Mouse (Mus musculus) mouse embryonic stem cell (cell line): Measurements from ENCODE around the gene Sh2d3c.

Experiments
- in situ Hi-C, 2 experiments: fragments of 300-500 bp; cut with MboI; formaldehyde crosslinking; loops; 1 replicate in 1 of 2; 3 replicates in 1 of 2; pipeline ENCODE4 v1.14.3; 2019 to 2020; ENCODE audit warnings: low sequenced_read_pairs in 2 of 2, low pct_unique_long_range_greater_than_20kb in 1 of 2, mixed read lengths in 1 of 2; ENCODE audit not compliant: unreplicated experiment in 1 of 2

Gene Sh2d3c

DNA sequence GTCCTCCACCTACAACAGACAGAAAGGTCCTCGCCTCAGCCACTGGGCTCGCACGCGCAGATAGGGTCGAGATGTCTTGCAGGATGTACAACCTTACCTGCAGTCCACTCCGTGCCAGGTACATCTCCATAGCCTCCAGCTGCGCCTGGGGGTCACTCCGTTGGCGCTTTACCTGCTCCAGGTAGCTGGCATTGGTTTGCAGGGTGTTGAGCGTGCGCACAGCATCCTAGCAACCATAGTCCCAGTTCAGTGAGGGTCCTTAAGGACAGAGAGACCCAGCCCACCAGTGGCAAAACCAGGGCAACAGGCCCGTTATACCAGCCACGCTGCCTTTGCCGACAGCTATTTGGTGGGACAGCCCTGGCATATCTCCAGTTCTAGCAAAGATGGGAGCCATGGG, 28.4 kb upstream of the Sh2d3c start:
- in situ Hi-C loops = no loop called here

DNA sequence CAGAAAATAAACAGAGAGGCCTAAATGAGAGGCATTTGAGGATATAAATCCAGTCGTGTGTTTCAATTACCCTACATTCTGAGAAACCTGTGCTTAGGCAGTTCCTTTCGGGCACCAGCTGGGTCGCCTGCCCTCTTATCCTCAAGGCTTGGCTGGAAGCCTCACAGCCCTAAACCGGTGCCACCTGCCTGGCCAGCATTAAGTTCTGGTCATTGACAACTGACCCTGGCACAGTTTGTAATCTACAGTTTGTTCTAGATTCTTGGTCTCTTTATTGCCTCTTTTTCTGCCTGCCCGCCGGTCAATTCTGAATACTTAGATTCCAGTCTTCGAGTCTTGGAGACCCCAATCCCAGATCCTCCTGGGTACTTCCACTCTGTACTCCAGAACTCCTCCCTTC, 27.6 kb upstream of the Sh2d3c start:
- in situ Hi-C loops = no loop called here

DNA sequence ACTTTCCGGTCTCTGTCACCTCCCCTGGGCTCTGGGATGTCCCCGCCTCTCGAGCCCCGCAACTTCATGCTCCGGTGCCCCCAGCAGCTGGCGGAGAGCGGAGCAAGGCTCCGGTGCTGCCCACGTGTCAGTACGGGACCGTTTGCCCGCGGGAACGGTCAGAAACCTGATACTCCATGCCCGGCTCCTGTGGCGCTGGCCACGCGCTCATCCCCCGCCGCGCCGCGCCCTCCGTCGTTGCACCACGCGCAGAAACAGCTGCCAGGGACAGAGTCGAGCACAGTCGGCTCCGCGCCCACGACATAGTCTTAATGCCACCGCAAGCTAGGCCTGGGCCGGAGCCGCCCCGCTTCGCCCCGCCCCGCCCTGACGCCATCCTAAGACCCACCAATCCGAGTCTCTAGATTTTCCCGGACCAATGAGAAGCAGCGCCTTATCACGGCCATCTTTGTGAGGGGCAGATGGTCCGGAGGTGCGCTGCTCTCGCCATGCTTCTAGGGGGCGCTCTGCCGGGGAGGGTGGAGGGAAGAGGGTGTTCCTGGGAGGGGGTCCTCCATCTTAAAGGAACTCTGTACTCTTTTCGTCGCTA, 26.9 kb upstream of the Sh2d3c start:
- in situ Hi-C loops = no loop called here

DNA sequence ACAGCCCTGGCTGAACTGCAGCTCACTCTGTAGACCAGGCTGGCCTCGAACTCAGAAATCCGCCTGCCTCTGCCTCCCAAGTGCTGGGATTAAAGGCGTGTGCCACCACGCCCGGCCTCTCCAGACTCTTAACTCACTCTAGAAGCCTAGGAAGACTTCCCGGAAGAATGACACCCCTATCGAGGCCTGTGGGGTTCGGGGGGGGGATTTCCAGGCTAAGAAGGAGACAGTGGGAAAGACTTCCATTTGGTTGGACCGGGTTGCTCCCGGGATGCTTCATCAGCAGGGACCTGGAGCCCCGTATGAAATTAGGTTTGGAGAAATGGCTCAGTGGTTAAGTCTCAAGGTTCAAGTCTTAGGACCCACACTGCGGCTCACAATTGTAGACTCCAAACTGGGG, 26.2 kb upstream of the Sh2d3c start:
- in situ Hi-C loops = no loop called here

DNA sequence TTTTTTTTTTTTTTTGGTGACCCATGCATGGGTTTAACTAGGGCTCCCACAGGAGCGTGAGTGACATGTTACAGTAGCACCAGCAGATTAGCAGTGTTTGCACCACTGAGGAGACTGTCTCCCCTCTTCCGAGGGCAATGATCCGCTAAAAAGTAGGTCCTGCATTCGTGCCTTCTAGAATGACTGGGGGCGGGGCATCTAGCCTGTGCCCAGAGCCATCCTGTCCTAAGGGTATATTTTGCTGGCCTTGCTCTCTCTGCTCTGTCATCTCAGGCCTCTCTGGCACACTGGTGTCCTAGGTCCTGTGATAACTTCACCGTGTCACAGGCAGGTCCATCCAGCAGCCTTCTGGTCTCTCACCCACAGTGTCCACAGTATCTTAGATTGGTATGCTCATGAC, 21.2 kb upstream of the Sh2d3c start:
- in situ Hi-C loops = no loop called here

DNA sequence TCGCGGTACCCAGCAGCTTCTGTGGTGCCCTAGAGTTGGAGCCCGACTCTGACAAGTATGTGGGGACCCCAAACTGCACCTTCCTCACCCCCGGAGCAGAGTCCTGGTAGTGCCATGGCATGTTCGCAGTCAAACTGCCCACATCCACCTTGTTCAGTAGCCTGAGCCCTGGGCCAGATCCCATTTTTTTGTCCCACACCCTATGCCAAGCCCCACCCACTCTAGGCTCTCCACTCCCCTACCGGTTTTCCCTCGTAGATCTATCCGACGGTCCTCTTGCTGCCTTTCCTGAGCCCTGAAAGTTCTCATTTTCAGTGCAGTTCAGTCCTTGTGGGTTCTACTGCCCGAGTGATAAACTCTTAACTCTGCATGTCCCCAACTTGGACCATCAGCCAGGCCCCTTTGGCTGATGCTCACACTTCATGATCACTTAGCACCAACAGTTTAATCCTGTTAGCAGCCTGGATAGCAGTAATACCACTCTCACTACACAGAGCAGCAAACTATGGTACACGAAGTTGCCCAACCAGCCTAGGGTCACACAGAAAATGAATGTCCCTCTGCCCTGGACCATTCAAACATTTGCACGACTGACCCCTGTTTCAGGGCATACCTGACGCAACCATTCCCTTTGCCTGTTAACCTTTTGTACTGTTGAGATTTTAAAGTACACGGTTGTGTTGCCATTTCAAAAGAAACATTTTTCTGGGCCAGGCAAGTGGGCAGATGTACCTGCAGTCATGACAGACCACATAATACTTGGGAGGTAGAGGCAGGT, 19.7 kb upstream of the Sh2d3c start:
- in situ Hi-C loops = no loop called here

DNA sequence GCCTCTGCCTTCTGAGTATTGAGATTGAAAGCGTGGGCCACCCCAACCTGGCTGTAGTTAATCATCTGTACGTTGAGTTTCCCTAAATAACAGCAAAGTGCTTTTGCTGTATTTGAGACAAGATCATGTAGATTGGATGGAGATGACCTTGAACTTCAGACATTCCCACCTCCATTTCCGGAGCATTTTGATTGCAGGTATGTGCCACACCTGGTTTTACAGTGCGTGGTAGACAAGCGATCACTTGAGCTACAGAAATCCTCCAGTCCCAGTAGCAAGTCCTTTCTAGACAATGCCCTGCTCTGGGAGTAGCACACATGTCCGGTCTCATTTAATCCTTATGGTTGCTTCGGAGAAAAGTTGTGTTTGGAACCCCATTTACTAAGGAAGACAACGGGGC, 17.8 kb upstream of the Sh2d3c start:
- in situ Hi-C loops = no loop called here

DNA sequence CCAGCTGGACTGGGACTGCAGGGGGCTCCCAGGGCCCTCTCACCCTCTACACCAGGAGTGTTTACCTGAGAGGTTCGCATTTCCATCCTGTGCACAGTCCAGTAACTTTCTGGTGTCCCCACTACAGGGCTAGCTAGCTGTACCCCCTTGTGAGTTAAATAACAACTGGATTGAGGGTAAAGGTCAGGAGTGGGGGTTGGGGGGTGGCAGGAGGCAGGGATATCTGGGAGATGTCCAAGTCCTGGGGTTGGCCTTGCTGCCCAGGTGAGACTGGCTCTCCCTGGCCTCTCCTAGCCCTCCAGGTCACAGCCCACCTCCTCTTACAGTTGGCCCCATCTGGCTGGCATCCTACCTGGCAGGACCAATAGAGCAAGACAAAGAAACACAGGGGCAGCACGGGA, 16.8 kb upstream of the Sh2d3c start, which contains the start of gene Fpgs:
Gene Fpgs (minus strand): TSS at position 125 of the 401 bp plus-strand sequence.
- in situ Hi-C loops = no loop called here

DNA sequence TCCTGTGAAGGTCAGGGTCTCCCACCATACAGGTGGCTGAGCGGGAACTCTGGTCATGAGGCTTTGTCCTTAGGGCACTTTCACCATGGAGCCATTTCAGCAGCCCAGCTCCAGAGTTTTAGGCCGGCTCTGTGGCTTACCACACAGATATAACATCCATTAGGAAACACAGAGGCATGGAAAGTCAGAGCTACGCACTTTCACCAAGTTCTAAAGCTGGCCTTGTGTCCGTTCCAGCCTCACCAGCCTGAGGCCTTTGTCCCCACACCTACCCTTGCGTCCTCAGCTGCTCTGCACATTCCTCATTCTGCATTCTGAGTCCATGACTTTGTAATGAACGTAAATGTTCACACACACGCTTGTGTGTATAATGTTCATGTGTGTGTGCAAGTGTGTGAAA, 15.8 kb upstream of the Sh2d3c start:
- in situ Hi-C loops = no loop called here

DNA sequence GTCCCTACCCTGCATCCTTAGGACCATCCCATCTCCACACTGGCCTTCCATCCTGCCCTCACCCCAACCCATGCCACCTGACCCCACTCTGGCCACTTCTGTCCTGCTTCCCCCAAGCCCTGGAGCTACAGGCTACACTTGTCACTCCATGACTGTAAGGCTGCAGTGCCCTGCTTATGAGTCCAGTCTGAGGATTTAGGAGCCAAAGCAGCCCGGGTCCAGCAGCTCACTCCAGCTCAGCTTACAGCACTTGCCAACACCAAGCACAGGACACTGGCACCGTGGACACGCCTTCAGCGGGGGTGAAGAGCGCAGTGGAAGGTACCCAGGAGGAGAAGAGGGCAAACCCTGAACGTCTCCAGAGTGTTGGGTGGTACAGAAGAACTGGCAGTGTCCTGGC, 13.9 kb upstream of the Sh2d3c start:
- in situ Hi-C loops = no loop called here

DNA sequence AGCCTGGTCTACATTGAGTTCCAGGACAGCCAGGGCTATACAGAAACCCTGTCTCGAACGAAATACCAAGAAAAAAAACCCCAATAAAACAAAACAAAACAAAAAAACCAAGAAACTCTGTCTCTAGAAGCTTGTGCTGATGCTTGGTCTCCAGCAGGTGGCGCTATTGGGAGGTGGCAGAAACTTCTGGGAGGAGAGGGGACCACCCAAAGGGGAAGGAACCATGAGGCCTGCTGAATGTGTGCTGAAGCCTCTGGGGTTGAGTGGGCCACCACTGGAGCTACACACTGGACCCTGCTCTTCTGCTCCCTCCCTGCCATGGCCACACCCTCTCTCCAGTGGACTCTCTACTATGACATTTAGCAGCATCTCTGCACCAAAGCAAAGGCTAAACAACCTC, 12.2 kb upstream of the Sh2d3c start:
- in situ Hi-C loops = no loop called here

DNA sequence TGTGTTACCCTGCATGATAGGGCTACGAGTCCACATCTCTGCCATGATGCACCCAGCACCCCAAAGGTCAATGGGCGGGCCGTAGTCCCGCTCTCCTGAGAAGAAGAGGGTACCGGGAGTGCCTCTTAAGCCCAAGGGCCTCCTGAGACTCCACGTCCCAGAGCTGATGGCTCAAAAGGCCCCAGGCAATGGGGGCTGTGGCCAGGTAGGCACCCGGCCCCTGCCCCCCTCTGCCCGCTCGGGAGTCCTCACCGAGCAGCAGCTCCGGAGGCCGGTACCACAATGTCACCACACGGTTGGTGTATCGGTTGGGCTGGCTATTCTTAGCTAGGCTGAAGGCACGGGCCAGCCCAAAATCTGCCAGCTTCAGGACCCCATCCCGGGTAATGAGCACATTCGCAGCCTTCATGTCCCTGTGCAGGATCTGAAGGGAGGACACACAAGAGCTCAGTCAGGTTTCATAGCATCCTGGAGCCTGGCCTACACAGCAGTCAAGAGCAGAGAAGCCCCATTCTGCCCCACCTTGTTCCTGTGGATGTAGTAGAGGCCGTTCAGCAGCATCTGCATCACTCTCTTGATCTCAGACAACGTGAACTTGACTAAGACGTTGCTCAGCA, 11.2 kb upstream of the Sh2d3c start:
- in situ Hi-C loops = loop anchor here (5.0 kb wide), 1 partner anchor 48 kb away; the partner anchor contains the start of gene Tor2a (in 2 of the 2)

DNA sequence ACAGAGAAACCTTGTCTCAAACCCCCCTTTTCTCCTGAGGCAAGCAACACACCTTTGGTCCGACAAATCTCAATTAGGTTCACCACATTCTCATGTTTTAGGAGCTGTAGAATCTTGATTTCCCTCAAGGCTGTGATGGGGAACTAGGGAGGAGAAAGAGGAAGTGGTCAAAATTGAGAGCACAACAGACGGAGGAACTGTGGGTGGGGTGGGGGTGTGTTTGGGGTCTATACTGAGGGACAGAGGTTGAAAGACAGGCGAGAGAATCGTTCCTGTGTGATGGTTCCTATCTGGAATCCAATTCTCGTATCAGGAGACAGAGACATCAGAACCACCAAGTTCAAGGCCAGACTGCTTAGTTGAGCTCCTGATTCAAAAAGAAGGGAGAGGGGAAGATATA, 10.4 kb upstream of the Sh2d3c start:
- in situ Hi-C loops = loop anchor here (5.0 kb wide), 1 partner anchor 47 kb away; the partner anchor contains the start of gene Tor2a (in 2 of the 2)

DNA sequence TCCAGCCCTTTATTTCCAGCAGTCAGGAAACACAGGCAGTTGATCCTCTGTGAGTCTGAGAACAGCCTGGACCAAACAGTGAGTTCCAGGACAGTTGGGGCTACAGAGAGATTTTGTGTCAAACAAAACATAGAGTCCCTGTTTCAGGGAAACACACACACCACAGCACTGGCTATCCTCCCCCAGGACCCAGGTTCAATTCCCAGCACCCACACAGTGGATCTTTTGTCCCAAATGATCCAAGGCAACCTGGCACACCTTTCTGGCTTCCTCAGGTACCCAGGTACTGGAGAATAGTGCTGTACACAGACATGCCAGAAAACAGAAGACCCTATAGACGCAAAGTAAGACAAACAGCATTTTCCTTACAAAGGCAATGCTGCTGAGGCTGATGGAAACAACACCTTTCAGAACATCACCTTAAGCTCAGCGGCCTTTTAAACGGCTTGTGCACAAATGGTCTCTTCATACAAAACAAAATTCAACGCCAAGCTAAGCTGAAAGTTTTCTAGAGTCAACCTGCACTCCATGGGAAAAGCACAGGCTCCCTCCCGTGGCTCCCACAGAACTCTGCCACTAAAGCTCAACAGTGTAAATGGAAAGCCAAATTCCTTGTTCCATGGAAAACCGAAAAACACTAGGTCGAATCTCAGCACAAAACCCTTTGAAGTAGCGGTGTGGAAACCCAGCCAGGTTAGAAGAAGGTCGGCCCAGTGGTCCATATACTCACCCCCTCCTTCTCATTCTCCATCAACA, 9.4 kb upstream of the Sh2d3c start:
- in situ Hi-C loops = loop anchor here (5.0 kb wide), 1 partner anchor 46 kb away; the partner anchor contains the start of gene Tor2a (in 2 of the 2)

DNA sequence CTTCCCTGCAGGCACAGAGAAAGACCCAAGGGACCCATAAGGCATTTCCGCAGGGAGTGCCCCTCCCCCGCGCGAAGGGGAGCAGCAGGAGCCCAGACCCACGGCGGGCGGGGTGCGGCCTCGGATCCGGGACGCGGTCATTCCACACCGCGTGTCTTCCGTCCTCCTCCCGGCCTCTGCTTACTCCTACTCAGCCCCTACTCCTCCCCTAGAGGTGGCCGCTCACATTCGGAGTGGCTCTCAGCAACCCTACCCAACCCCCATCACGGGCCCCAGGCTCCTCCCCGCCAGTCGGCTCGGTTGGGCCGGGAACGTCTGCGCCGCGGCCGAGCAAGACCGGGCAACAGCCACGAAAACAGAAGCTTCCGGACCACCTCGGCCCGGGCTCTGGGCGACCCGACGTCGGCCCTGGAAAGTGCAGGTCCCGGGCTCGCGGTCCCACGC, 8.7 kb upstream of the Sh2d3c start:
- in situ Hi-C loops = loop anchor here (5.0 kb wide), 1 partner anchor 45 kb away; the partner anchor contains the start of gene Tor2a (in 2 of the 2)

DNA sequence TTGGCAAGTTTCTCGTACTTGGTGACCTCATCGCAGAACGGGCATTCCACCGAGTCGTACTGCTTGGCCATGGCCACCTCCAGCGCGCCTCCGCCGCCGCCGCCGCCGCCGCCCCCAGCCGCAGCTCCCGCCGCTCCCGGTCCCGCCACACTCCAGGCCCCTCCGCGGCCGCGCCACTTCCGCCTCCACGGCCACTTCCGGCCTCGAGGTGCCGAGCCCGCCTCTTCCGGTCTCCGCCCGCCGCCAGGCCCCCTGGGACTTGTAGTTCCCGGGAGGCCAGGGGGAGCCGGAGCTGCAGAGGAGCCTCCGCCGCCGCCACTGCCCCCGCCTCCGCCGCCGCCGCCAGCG, 8.3 kb upstream of the Sh2d3c start:
- in situ Hi-C loops = loop anchor here (5.0 kb wide), 1 partner anchor 45 kb away; the partner anchor contains the start of gene Tor2a (in 2 of the 2)

DNA sequence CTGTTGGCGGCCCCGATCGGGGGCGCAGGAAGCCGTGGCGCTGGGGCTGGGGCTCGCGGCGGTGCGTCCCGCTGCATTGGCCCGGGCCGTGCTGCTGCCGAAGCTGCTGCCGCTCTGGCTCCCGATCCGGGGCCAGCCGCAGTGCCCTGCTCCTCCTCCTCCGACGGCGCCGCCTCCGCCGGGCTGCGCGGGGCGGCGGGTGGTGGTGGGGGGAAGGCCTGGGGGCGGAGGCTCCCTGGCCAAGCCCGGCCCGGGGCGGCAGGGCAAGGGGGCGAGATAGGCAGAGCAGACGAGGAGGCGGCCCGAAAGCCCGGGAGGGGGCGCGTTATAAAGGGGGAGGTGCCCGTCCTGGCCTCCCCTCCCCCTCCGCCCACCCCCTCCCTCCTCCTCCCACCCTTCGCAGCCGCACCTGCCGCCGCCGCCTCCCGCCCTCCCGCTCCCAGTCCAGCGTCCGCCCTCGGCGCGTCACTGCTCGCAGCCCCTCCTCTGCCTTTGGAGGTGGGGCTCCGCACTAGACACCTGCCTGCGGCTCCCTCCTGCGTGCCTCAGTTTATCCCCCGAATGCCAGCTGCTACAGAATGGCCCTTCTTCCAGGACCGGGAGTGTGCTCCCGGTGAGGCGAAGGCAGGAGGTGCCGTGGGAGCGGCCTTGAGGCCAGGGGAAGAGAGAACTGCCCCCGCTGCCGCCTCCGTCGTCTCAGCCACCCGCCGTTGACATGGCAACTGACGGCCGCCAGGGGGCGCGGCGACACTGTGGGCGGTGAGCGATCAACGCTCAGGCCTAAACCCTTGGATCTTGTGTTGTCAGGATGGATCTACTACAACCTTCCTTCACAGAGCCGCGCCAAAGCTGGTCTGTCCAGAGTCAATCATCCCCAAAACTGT, 7.7 kb upstream of the Sh2d3c start, which contains the start of gene Cdk9:
Gene Cdk9 (minus strand): TSS at position 143 of the 884 bp plus-strand sequence.
- in situ Hi-C loops = loop anchor here (5.0 kb wide), 1 partner anchor 44 kb away; the partner anchor contains the start of gene Tor2a (in 2 of the 2)
